Mouse (Mus musculus): Measurements from ENCODE around the gene Acsl4. TPM values are rescaled to one million over a fixed set of nuclear protein-coding genes. Genes with fewer than 3 reads are reported as not detected.

Gene Acsl4
- polyA plus RNA-seq (2012; fragmentation: generic; extraction: Trizol), result 30.5 TPM

GRCm38 (mm10) chrX:142390247-142390908, at the start of gene Acsl4:
Gene Acsl4 (minus strand): TSS chrX:142390535.
- Histone ChIP-seq H3K79me2 (ENCODE audit: control insufficient read depth, insufficient read depth) (peaks cover 47% of the 10 kb centered on the region), H3ac (ENCODE audit: control insufficient read depth, insufficient read length) (peak within 1 kb of the TSS; percentile 71), H3K4me3 (peak within 1 kb of the TSS; percentile 83), H3K4me2 (ENCODE audit: low read depth) (peak within 1 kb of the TSS; percentile 82), H3K36me3 (ENCODE audit: control insufficient read depth, insufficient read depth) (peaks cover 9% of the 10 kb centered on the region), H3K27me3 (ENCODE audit: control insufficient read depth, insufficient read depth, insufficient read length) (no peaks in the 10 kb centered on the region)
- TF ChIP-seq MAX (IDR thresholded peaks at IDR 0.05; ENCODE audit: low read depth), result no peak
- TF ChIP-seq TCF3 (IDR thresholded peaks at IDR 0.05; ENCODE audit: insufficient read length, low read depth), result no peak
- TF ChIP-seq CEBPB (IDR thresholded peaks at IDR 0.05; ENCODE audit: insufficient read depth, poor library complexity, severe bottlenecking), result no peak
- peak; percentile 16 for TF ChIP-seq SRF (IDR thresholded peaks at IDR 0.05; ENCODE audit: control insufficient read depth, insufficient read length, low read depth)
- TF ChIP-seq E2F4 (IDR thresholded peaks at IDR 0.05; ENCODE audit: insufficient read depth), result no peak
- no peak for TF ChIP-seq USF1 (IDR thresholded peaks at IDR 0.05; ENCODE audit: low read depth)
- peak in 2 of 3 experiments; percentile 65 to 89 for TF ChIP-seq MYOG (IDR thresholded peaks at IDR 0.05; ENCODE audit: control insufficient read depth in 1 of 3, insufficient read depth in 1 of 3, insufficient read length in 2 of 3, low read depth in 2 of 3)
- no peak for TF ChIP-seq TCF12 (IDR thresholded peaks at IDR 0.05; ENCODE audit: insufficient read depth, poor library complexity, severe bottlenecking)
- peak in 2 of 3 experiments; percentile 77 to 90 for TF ChIP-seq MYOD1 (IDR thresholded peaks at IDR 0.05; ENCODE audit: control insufficient read depth in 1 of 3, insufficient read length in 2 of 3, low read depth in 2 of 3)
- peak; percentile 80 for TF ChIP-seq POLR2AphosphoS2 (IDR thresholded peaks at IDR 0.05; ENCODE audit: insufficient read length, low read depth)
- no peak for TF ChIP-seq REST (IDR thresholded peaks at IDR 0.05; ENCODE audit: insufficient read depth, insufficient read length)
- peak; percentile 77 for TF ChIP-seq POLR2A (IDR thresholded peaks at IDR 0.05; ENCODE audit: insufficient read length, low read depth)

DNA sequence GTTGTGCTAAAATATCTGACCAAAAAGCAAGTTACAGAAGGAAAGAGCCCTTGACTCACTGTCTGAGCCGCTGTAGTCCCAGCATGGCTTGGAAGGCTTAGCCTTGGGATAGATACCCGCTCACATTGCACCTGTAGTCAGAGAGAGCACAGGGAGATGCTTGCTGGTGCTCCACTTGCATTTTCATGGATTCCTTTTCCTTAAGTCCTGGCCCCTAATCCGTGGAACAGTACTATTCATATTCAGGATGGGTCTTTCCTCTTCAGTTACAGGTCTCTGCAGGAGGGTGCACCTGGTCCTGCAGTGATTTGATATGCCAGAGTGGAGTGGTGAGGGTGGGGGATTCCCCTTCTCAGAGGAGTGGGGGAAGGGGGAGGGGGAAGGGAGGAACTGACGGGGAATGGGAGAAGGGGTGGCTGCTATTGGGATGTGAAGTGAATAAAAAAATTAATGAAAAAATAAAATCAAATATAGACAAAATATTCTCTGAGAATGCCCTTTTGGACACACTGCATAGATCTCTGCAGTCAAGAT, 47.7 kb upstream of the Acsl4 start:
- no peak for TF ChIP-seq USF1 (IDR thresholded peaks at IDR 0.05; ENCODE audit: low read depth)
- TF ChIP-seq SRF (IDR thresholded peaks at IDR 0.05; ENCODE audit: control insufficient read depth, insufficient read length, low read depth), result no peak
- no peak for TF ChIP-seq REST (IDR thresholded peaks at IDR 0.05; ENCODE audit: insufficient read depth, insufficient read length)
- no peak for TF ChIP-seq TCF3 (IDR thresholded peaks at IDR 0.05; ENCODE audit: insufficient read length, low read depth)
- TF ChIP-seq MYOG (IDR thresholded peaks at IDR 0.05; ENCODE audit: control insufficient read depth in 1 of 3, insufficient read depth in 1 of 3, insufficient read length in 2 of 3, low read depth in 2 of 3), result no peak
- TF ChIP-seq CEBPB (IDR thresholded peaks at IDR 0.05; ENCODE audit: insufficient read depth, poor library complexity, severe bottlenecking), result no peak
- no peak for TF ChIP-seq POLR2A (IDR thresholded peaks at IDR 0.05; ENCODE audit: insufficient read length, low read depth)
- TF ChIP-seq MAX (IDR thresholded peaks at IDR 0.05; ENCODE audit: low read depth), result no peak
- TF ChIP-seq TCF12 (IDR thresholded peaks at IDR 0.05; ENCODE audit: insufficient read depth, poor library complexity, severe bottlenecking), result no peak
- TF ChIP-seq MYOD1 (IDR thresholded peaks at IDR 0.05; ENCODE audit: control insufficient read depth in 1 of 3, insufficient read length in 2 of 3, low read depth in 2 of 3), result no peak
- TF ChIP-seq POLR2AphosphoS2 (IDR thresholded peaks at IDR 0.05; ENCODE audit: insufficient read length, low read depth), result no peak
- no peak for TF ChIP-seq E2F4 (IDR thresholded peaks at IDR 0.05; ENCODE audit: insufficient read depth)
- Histone ChIP-seq H3K4me3 (no peak overlapping the region), H3K4me2 (ENCODE audit: low read depth) (no peak overlapping the region), H3K79me2 (ENCODE audit: control insufficient read depth, insufficient read depth) (no peaks in the 10 kb centered on the region), H3K36me3 (ENCODE audit: control insufficient read depth, insufficient read depth) (no peaks in the 10 kb centered on the region), H3K27me3 (ENCODE audit: control insufficient read depth, insufficient read depth, insufficient read length) (no peaks in the 10 kb centered on the region), H3ac (ENCODE audit: control insufficient read depth, insufficient read length) (no peak overlapping the region)

DNA sequence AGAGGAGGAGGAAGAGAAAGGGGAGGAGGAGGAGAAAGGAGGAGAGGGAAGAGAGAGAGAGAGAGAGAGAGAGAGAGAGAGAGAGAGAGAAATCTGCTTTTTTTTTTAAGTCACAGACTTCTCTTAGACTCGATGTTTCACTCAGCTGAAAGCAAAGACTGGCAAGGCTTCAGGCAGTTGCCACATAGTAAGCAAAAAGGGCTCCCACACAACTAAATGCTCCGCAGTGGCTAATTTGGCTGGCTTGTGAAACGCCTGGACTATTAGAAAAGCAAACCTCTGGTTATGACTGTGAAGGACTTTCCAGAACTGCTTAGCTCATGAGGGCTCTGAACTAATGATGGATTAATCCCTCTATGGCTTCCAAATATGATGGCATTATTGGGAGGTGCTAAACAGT, 42.5 kb upstream of the Acsl4 start:
- Histone ChIP-seq H3K79me2 (ENCODE audit: control insufficient read depth, insufficient read depth) (no peaks in the 10 kb centered on the region), H3ac (ENCODE audit: control insufficient read depth, insufficient read length) (no peak overlapping the region), H3K36me3 (ENCODE audit: control insufficient read depth, insufficient read depth) (no peaks in the 10 kb centered on the region), H3K4me2 (ENCODE audit: low read depth) (no peak overlapping the region), H3K4me3 (no peak overlapping the region), H3K27me3 (ENCODE audit: control insufficient read depth, insufficient read depth, insufficient read length) (no peaks in the 10 kb centered on the region)
- TF ChIP-seq MAX (IDR thresholded peaks at IDR 0.05; ENCODE audit: low read depth), result no peak
- TF ChIP-seq SRF (IDR thresholded peaks at IDR 0.05; ENCODE audit: control insufficient read depth, insufficient read length, low read depth), result no peak
- TF ChIP-seq TCF12 (IDR thresholded peaks at IDR 0.05; ENCODE audit: insufficient read depth, poor library complexity, severe bottlenecking), result no peak
- TF ChIP-seq USF1 (IDR thresholded peaks at IDR 0.05; ENCODE audit: low read depth), result no peak
- no peak for TF ChIP-seq TCF3 (IDR thresholded peaks at IDR 0.05; ENCODE audit: insufficient read length, low read depth)
- no peak for TF ChIP-seq CEBPB (IDR thresholded peaks at IDR 0.05; ENCODE audit: insufficient read depth, poor library complexity, severe bottlenecking)
- TF ChIP-seq E2F4 (IDR thresholded peaks at IDR 0.05; ENCODE audit: insufficient read depth), result no peak

DNA sequence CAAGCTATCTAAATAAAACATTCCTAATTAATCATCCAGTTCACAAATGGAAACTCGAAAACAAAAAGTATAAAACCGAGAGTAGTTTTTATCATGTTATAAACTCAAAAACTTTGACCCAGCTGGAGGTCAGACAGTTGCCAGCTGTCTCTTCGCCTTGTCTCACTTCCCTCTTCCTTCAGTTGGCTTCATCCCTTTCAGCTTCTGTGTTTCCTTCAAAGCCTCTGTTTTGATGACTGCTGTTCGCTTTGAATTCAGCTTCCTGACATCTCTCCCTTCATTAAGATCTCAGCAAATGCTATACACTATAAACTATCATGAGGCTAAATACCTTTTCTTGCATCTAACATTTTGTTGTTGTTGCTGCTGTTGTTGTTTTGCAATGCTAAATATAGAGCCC, 36.8 kb upstream of the Acsl4 start:
- Histone ChIP-seq H3K36me3 (ENCODE audit: control insufficient read depth, insufficient read depth) (no peaks in the 10 kb centered on the region), H3K79me2 (ENCODE audit: control insufficient read depth, insufficient read depth) (no peaks in the 10 kb centered on the region), H3K4me3 (no peak overlapping the region), H3ac (ENCODE audit: control insufficient read depth, insufficient read length) (no peak overlapping the region), H3K27me3 (ENCODE audit: control insufficient read depth, insufficient read depth, insufficient read length) (no peaks in the 10 kb centered on the region), H3K4me2 (ENCODE audit: low read depth) (peak overlapping the region; percentile 44)
- TF ChIP-seq CEBPB (IDR thresholded peaks at IDR 0.05; ENCODE audit: insufficient read depth, poor library complexity, severe bottlenecking), result no peak
- TF ChIP-seq USF1 (IDR thresholded peaks at IDR 0.05; ENCODE audit: low read depth), result no peak
- TF ChIP-seq POLR2A (IDR thresholded peaks at IDR 0.05; ENCODE audit: insufficient read length, low read depth), result no peak
- no peak for TF ChIP-seq SRF (IDR thresholded peaks at IDR 0.05; ENCODE audit: control insufficient read depth, insufficient read length, low read depth)
- no peak for TF ChIP-seq MYOG (IDR thresholded peaks at IDR 0.05; ENCODE audit: control insufficient read depth in 1 of 3, insufficient read depth in 1 of 3, insufficient read length in 2 of 3, low read depth in 2 of 3)
- no peak for TF ChIP-seq TCF3 (IDR thresholded peaks at IDR 0.05; ENCODE audit: insufficient read length, low read depth)
- no peak for TF ChIP-seq MYOD1 (IDR thresholded peaks at IDR 0.05; ENCODE audit: control insufficient read depth in 1 of 3, insufficient read length in 2 of 3, low read depth in 2 of 3)
- no peak for TF ChIP-seq MAX (IDR thresholded peaks at IDR 0.05; ENCODE audit: low read depth)
- TF ChIP-seq REST (IDR thresholded peaks at IDR 0.05; ENCODE audit: insufficient read depth, insufficient read length), result no peak
- no peak for TF ChIP-seq POLR2AphosphoS2 (IDR thresholded peaks at IDR 0.05; ENCODE audit: insufficient read length, low read depth)
- no peak for TF ChIP-seq TCF12 (IDR thresholded peaks at IDR 0.05; ENCODE audit: insufficient read depth, poor library complexity, severe bottlenecking)
- TF ChIP-seq E2F4 (IDR thresholded peaks at IDR 0.05; ENCODE audit: insufficient read depth), result no peak
